Mouse (Mus musculus) liver, embryonic 14.5 days (tissue): ENCODE measurements around the gene Gm973.

Experiments
- CTCF ChIP-seq: IDR thresholded peaks from 2 replicates; pipeline ENCODE4 v1.5.1; 2016; ENCODE audit warnings: antibody characterized with exemption, low read depth, control low read depth
- EP300 ChIP-seq: IDR thresholded peaks from 2 replicates; pipeline ENCODE4 v1.6.1; 2016; ENCODE audit warnings: antibody characterized with exemption, low read depth

DNA sequence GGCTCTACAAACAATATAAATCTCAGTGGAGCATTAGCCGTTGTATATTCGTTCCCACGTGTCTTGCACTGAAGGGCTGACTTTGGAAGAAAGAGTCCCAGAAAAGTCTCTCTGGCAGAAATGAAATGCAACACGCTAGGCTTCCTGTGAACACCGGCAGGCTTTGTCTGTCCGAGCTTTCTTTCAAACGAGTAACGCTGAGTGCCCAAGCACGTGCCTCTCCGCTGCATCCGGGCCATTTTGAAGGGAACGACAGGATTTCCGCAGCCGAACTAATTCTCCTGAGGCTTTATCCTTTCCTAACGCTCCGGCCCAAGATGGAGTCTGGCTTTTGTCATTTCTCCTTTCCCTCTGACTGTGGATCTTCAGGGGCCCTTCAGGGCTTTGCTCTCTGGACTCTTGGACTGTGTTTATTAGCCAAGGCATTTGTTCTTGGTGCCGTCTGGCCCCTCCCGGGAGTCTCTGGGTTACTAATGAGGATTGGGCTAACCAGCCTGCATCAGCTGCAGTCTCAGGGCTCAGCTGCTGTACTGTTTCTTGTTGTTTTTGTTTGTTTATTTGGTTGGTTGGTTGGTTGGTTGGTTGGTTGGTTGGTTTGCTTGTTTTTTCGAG lies 24.6 kb downstream of the Gm973 start:
- TF ChIP-seq CTCF (no peak), EP300 (no peak)
